Mouse (Mus musculus) B cell, adult 2 months (primary cell): Measurements from ENCODE around the gene Vill.

Source experiments
- DNase-seq, 2 experiments: peaks; one replicate each; pipeline ENCODE4 v3.0.0; 2022

The Vill gene

GRCm38 (mm10) chr9:119119409-119120167, 67.0 kb downstream of the Vill start:
- no peak for DNase-seq

- no peak for DNase-seq
These were observed 67.6 kb downstream of the Vill start for GRCm38 (mm10) chr9:119120168-119120560.
